Mouse (Mus musculus): ENCODE results near the gene Vmn2r40.
"Not testable (repeated sequence)": the region's sequence is repeated elsewhere in the genome, so short reads cannot be mapped to it uniquely, and the experiment has no call there.

Vmn2r40 gene

DNA sequence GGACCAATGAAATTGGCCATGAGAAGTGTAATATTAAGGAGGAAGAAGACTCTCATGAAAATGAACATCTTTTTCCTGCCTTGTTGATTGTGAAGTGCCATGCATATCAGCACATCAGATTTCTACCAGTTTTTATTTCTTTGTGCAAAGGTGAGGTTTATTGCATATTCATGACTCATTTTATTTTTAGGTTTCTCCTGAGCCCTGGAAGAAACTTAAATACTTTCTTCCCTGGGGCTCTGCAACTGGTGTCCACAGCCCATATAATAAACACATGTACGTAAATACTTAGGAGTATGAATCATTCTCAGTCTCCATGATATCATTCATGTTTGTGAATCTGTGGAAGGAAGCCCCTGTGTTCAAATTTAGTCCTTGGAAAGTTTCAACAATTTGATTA, at the start of gene Vmn2r40:
Gene Vmn2r40, minus strand, starts transcription at position 101 of the 400 bp plus-strand sequence.
- DNase-seq (ENCODE audit: extremely low spot score, low spot score): not testable (repeated sequence)
